Mouse (Mus musculus): Measurements from ENCODE around the gene Gm21663.
"Not testable (repeated sequence)": the region's sequence is repeated elsewhere in the genome, so short reads cannot be mapped to it uniquely, and the experiment has no call there.

Gene Gm21663

GRCm38 (mm10) chr5:25942281-25942680 lies at the start of gene Gm21663:
Gene Gm21663, minus strand, starts transcription at chr5:25942381.
- DNase-seq (ENCODE audit: low read depth, low spot score), result not testable (repeated sequence)

- DNase-seq (ENCODE audit: low read depth, low spot score), result not testable (repeated sequence)
These were observed 46.4 kb upstream of the Gm21663 start, which contains the start of gene Gm21698 for GRCm38 (mm10) chr5:25988550-25988949. Gene Gm21698, minus strand, starts transcription at chr5:25988650.

- not testable (repeated sequence) for DNase-seq (ENCODE audit: low read depth, low spot score)
These were observed 30.4 kb upstream of the Gm21663 start, which contains the start of gene Gm21680 for GRCm38 (mm10) chr5:25972563-25972962. Gene Gm21680, minus strand, starts transcription at chr5:25972663.

GRCm38 (mm10) chr5:25957050-25957449 lies 14.9 kb upstream of the Gm21663 start:
- DNase-seq (ENCODE audit: low read depth, low spot score), result not testable (repeated sequence)

GRCm38 (mm10) chr5:25956611-25957010 lies 14.4 kb upstream of the Gm21663 start:
- DNase-seq (ENCODE audit: low read depth, low spot score), result not testable (repeated sequence)

GRCm38 (mm10) chr5:25954317-25954716 lies 12.1 kb upstream of the Gm21663 start, which contains the start of gene Gm21671:
Gene Gm21671, minus strand, starts transcription at chr5:25954417.
- not testable (repeated sequence) for DNase-seq (ENCODE audit: low read depth, low spot score)

GRCm38 (mm10) chr5:25945391-25945790 lies 3.2 kb upstream of the Gm21663 start:
- not testable (repeated sequence) for DNase-seq (ENCODE audit: low read depth, low spot score)

- no peak for DNase-seq (ENCODE audit: low read depth, low spot score)
These were observed 50.9 kb downstream of the Gm21663 start for GRCm38 (mm10) chr5:25891321-25891720.

GRCm38 (mm10) chr5:25889746-25890382 lies 52.3 kb downstream of the Gm21663 start:
- DNase-seq (ENCODE audit: low read depth, low spot score), result no peak

- no peak for DNase-seq (ENCODE audit: low read depth, low spot score)
These were observed 55.5 kb downstream of the Gm21663 start for GRCm38 (mm10) chr5:25886708-25887107.

All from retina, postnatal 7 days (tissue).